Mouse (Mus musculus): ENCODE measurements around the gene Ctbp1. TPM values are rescaled to one million over a fixed set of nuclear protein-coding genes. Genes with fewer than 3 reads are reported as not detected.

Gene Ctbp1
- total and polyA plus RNA-seq, 3 experiments: 353 to 595 (median 443) TPM

DNA sequence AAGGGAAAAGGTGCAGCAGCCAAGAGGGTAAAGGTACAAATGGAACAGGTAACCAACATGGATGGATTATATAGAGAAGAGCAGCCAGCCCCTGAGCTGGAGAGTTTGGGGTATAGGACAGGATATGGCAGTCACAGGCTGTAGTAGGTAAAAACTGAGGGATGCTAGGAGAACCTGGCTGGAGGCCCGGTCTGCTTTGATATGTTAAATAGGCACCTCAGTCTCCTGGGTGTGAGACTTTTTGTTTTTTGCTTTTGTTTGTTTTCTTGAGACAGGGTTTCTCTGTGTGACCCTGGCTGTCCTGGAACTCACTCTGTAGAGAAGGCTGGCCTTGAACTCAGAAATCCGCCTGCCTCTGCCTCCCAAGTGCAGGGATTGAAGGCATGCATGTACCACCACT, 49.7 kb upstream of the Ctbp1 start:
- Histone ChIP-seq H3K9me3 (replicated peaks; ENCODE audit: insufficient read depth, low read length) (no peaks in the 10 kb centered on the region), H3K4me1 (ENCODE audit: control insufficient read depth in 1 of 2, insufficient read depth in 2 of 2, low read length in 2 of 2) (no peaks in the 10 kb centered on the region), H3K27ac (ENCODE audit: control insufficient read depth, low read depth, low read length) (no peak overlapping the region), H3K36me3 (ENCODE audit: control insufficient read depth in 1 of 2, insufficient read depth in 2 of 2, low read length in 2 of 2) (no peaks in the 10 kb centered on the region), H3K27me3 (ENCODE audit: control insufficient read depth in 1 of 2, insufficient read depth in 2 of 2, low read length in 2 of 2) (peaks cover 21 to 29% of the 10 kb centered on the region in 2 experiments), H3K79me2 (ENCODE audit: control insufficient read depth, insufficient read depth, low read length, poor library complexity) (no peaks in the 10 kb centered on the region), H3K4me3 (ENCODE audit: control insufficient read depth in 1 of 2, insufficient read depth in 1 of 2, low read depth in 2 of 2, low read length in 2 of 2) (no peak overlapping the region), H3K9ac (ENCODE audit: control insufficient read depth, low read depth, low read length, poor library complexity, severe bottlenecking) (no peak overlapping the region)
- DNase-seq (ENCODE audit: low read depth, low spot score): no peak
- TF ChIP-seq RAD21 (IDR thresholded peaks at IDR 0.05; ENCODE audit: low read depth, low read length) (no peak), TAL1 (IDR thresholded peaks at IDR 0.05; ENCODE audit: low read length) (no peak), MXI1 (IDR thresholded peaks at IDR 0.05; ENCODE audit: low read depth, low read length) (no peak), CHD2 (IDR thresholded peaks at IDR 0.05; ENCODE audit: low read length) (no peak), POLR2AphosphoS2 (IDR thresholded peaks at IDR 0.05; ENCODE audit: low read length) (no peak), MYC (IDR thresholded peaks at IDR 0.05; ENCODE audit: low read depth, low read length) (no peak), BHLHE40 (IDR thresholded peaks at IDR 0.05; ENCODE audit: borderline replicate concordance, low read depth, low read length) (no peak), MAX (IDR thresholded peaks at IDR 0.05; ENCODE audit: low read length) (no peak), MEF2A (IDR thresholded peaks at IDR 0.05; ENCODE audit: extremely low read depth, insufficient replicate concordance, low read depth, low read length, poor library complexity, severe bottlenecking) (no peak), MAZ (IDR thresholded peaks at IDR 0.05; ENCODE audit: low read depth, low read length) (no peak)

DNA sequence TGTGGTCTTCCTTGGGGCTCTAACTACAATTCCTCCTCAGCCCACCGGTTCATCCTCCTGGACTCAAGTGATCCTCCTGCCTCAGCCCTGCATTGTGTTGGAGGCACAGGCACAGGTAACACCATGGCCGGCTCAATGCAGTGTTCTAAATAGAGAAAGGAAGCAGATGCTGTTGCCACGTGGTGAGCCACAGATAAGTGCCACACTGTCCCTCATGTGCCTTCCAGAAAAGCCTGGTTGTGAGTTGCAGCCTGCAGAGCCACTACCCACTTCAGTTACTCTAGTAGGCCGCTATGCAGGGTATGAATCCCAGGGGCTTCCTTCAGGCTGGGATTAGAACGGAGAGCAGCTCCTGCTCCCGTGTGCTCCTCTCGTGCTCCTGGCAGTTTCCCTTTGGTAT, 37.4 kb upstream of the Ctbp1 start:
- TF ChIP-seq MAX (IDR thresholded peaks at IDR 0.05; ENCODE audit: low read length) (peak; percentile 34; the same call in 1 of the 2 replicates), GABPA (IDR thresholded peaks at IDR 0.05; ENCODE audit: low read depth, low read length) (no peak), BHLHE40 (IDR thresholded peaks at IDR 0.05; ENCODE audit: borderline replicate concordance, low read depth, low read length) (no peak), GATA1 (IDR thresholded peaks at IDR 0.05; ENCODE audit: low read depth, low read length) (no peak)
- peaks cover 0 to 7% of the 10 kb centered on the region in 2 experiments; a peak in 1 of 4 replicates for H3K4me1 ChIP-seq (ENCODE audit: control insufficient read depth in 1 of 2, insufficient read depth in 2 of 2, low read length in 2 of 2)
- no peak overlapping the region for H3K27ac ChIP-seq (ENCODE audit: control insufficient read depth, low read depth, low read length)
- no peak for DNase-seq (ENCODE audit: low read depth, low spot score)
- no peaks in the 10 kb centered on the region for H3K9me3 ChIP-seq (replicated peaks; ENCODE audit: insufficient read depth, low read length)
- no peak overlapping the region for H3K9ac ChIP-seq (ENCODE audit: control insufficient read depth, low read depth, low read length, poor library complexity, severe bottlenecking)
- peaks cover under 1 to 3% of the 10 kb centered on the region in 2 experiments; a peak in 3 of 4 replicates for H3K27me3 ChIP-seq (ENCODE audit: control insufficient read depth in 1 of 2, insufficient read depth in 2 of 2, low read length in 2 of 2)
- H3K4me3 ChIP-seq (ENCODE audit: control insufficient read depth in 1 of 2, insufficient read depth in 1 of 2, low read depth in 2 of 2, low read length in 2 of 2): no peak overlapping the region
- no peaks in the 10 kb centered on the region for H3K36me3 ChIP-seq (ENCODE audit: control insufficient read depth in 1 of 2, insufficient read depth in 2 of 2, low read length in 2 of 2)
- no peaks in the 10 kb centered on the region for H3K79me2 ChIP-seq (ENCODE audit: control insufficient read depth, insufficient read depth, low read length, poor library complexity)

DNA sequence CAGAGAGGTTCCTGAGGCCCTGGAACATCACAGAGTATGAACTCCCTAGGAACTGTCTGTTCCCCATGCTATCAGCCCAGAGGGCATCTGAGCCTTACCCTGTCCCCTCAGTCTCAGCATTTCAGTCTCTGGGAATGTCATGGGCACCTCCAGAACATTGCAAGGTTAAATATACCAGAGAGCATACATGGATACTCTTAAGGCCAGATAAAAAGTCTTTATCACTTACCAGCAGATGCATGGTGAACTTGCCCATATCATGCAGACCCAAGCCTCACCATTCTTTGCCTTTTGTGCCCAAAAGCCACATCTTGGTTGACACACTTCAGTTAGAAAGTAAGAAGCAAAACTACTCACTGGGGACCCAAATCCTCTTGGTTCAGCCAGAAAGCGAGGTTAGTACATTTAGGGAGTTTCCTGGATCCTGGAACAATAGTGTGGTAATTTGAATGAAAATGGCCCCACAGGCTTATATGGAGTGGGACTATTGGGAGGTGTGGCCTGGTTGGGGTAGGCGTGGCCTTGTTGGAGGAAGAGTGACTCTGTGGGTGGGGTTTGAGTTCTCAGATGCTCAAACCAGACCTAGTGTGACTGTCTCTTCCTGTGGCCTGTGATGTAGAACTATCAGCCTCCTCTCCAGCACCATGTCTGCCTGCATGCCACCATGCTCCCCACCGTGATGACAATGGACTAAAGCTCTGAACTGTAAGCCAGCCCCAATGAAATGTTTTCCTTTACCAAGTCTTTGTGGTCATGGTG, 36.1 kb upstream of the Ctbp1 start:
- no peaks in the 10 kb centered on the region for H3K9me3 ChIP-seq (replicated peaks; ENCODE audit: insufficient read depth, low read length)

More for the DNA sequence above, 36.1 kb upstream of the Ctbp1 start:
- Histone ChIP-seq H3K79me2 (ENCODE audit: control insufficient read depth, insufficient read depth, low read length, poor library complexity) (no peaks in the 10 kb centered on the region), H3K4me1 (ENCODE audit: control insufficient read depth in 1 of 2, insufficient read depth in 2 of 2, low read length in 2 of 2) (peaks cover 0 to 7% of the 10 kb centered on the region in 2 experiments; a peak in 1 of 4 replicates), H3K4me3 (ENCODE audit: control insufficient read depth in 1 of 2, insufficient read depth in 1 of 2, low read depth in 2 of 2, low read length in 2 of 2) (no peak overlapping the region), H3K9ac (ENCODE audit: control insufficient read depth, low read depth, low read length, poor library complexity, severe bottlenecking) (no peak overlapping the region), H3K27ac (ENCODE audit: control insufficient read depth, low read depth, low read length) (no peak overlapping the region), H3K27me3 (ENCODE audit: control insufficient read depth in 1 of 2, insufficient read depth in 2 of 2, low read length in 2 of 2) (peaks cover 0 to 4% of the 10 kb centered on the region in 2 experiments; a peak in 2 of 4 replicates), H3K36me3 (ENCODE audit: control insufficient read depth in 1 of 2, insufficient read depth in 2 of 2, low read length in 2 of 2) (no peaks in the 10 kb centered on the region)
- peak; percentile 44 for DNase-seq (ENCODE audit: low read depth, low spot score)
- TF ChIP-seq BHLHE40 (IDR thresholded peaks at IDR 0.05; ENCODE audit: borderline replicate concordance, low read depth, low read length): no peak
- TF ChIP-seq TAL1 (IDR thresholded peaks at IDR 0.05; ENCODE audit: low read length): no peak
- no peak for TF ChIP-seq HCFC1 (IDR thresholded peaks at IDR 0.05; ENCODE audit: low read depth, low read length)
- no peak for TF ChIP-seq USF1 (IDR thresholded peaks at IDR 0.05; ENCODE audit: low read depth, low read length)
- TF ChIP-seq ETS1 (IDR thresholded peaks at IDR 0.05; ENCODE audit: low read depth, low read length): no peak
- no peak for TF ChIP-seq EP300 (IDR thresholded peaks at IDR 0.05; ENCODE audit: low read depth in 1 of 2, low read length in 2 of 2)
- no peak for TF ChIP-seq E2F4 (IDR thresholded peaks at IDR 0.05; ENCODE audit: borderline replicate concordance, low read depth, low read length)
- TF ChIP-seq SIN3A (IDR thresholded peaks at IDR 0.05; ENCODE audit: low read length): no peak
- TF ChIP-seq JUND (IDR thresholded peaks at IDR 0.05; ENCODE audit: low read depth, low read length): no peak
- TF ChIP-seq RCOR1 (IDR thresholded peaks at IDR 0.05; ENCODE audit: low read depth, low read length): no peak
- TF ChIP-seq ZNF384 (IDR thresholded peaks at IDR 0.05; ENCODE audit: low read depth, low read length): no peak
- TF ChIP-seq NELFE (IDR thresholded peaks at IDR 0.05; ENCODE audit: low read depth, low read length): no peak
- no peak for TF ChIP-seq MXI1 (IDR thresholded peaks at IDR 0.05; ENCODE audit: low read depth, low read length)

Data from MEL (cell line).